Mouse (Mus musculus) C2C12 (cell line): ENCODE measurements around the gene Ehf. TPM values are rescaled to one million over a fixed set of nuclear protein-coding genes. Genes with fewer than 3 reads are reported as not detected.

Experiments
- H3K27me3 ChIP-seq: one replicate; pipeline ENCODE4 v1.6.1; 2011; ENCODE audit not compliant: control insufficient read depth, insufficient read depth, insufficient read length
- H3K36me3 ChIP-seq: one replicate; pipeline ENCODE4 v1.6.1; 2011; ENCODE audit not compliant: control insufficient read depth, insufficient read depth
- H3K4me3 ChIP-seq: one replicate; pipeline ENCODE4 v1.5.1; 2011; ENCODE audit warnings: mild to moderate bottlenecking, control low read depth; ENCODE audit not compliant: poor library complexity, insufficient read depth, severe bottlenecking
- H3K79me2 ChIP-seq: one replicate; pipeline ENCODE4 v1.6.1; 2011; ENCODE audit not compliant: control insufficient read depth, insufficient read depth
- H3K79me3 ChIP-seq: one replicate; pipeline ENCODE4 v1.6.1; 2011; ENCODE audit warnings: low read depth, control low read depth
- H3ac ChIP-seq: one replicate; pipeline ENCODE3; 2011; ENCODE audit warnings: low read depth; ENCODE audit not compliant: control insufficient read depth, insufficient read length
- CEBPB ChIP-seq: IDR thresholded peaks from one replicate; pipeline ENCODE4 v1.6.1; 2011; ENCODE audit warnings: low read depth, mild to moderate bottlenecking, control low read depth, moderate library complexity
- CTCF ChIP-seq: IDR thresholded peaks from one replicate; pipeline ENCODE4 v1.5.1; 2011; ENCODE audit not compliant: control insufficient read depth, insufficient read depth, insufficient read length
- FOSL1 ChIP-seq: IDR thresholded peaks from one replicate; pipeline ENCODE4 v1.8.0; 2011; ENCODE audit warnings: mild to moderate bottlenecking, low read length; ENCODE audit not compliant: poor library complexity, insufficient read depth, severe bottlenecking
- MAX ChIP-seq: IDR thresholded peaks from one replicate; pipeline ENCODE4 v1.6.1; 2011; ENCODE audit warnings: mild to moderate bottlenecking, control low read depth
- MYOD1 ChIP-seq: IDR thresholded peaks from one replicate; pipeline ENCODE4 v1.6.1; 2011; ENCODE audit warnings: low read depth; ENCODE audit not compliant: control insufficient read depth, insufficient read length
- MYOG ChIP-seq: IDR thresholded peaks from one replicate; pipeline ENCODE4 v1.6.1; 2011; ENCODE audit not compliant: control insufficient read depth, insufficient read length; ENCODE audit errors: extremely low read depth
- USF1 ChIP-seq: IDR thresholded peaks from one replicate; pipeline ENCODE4 v1.6.1; 2011; ENCODE audit warnings: low read depth, mild to moderate bottlenecking, control low read depth, moderate library complexity
- polyA plus RNA-seq: library from polyadenylated mRNA; unstranded; fragments of >200 nt; fragmentation: generic; extraction: Trizol; gene quantifications from one replicate; pipeline ENCODE4 v1.2.1, GENCODE M21; 2012; ENCODE audit warnings: missing spikeins

The Ehf gene
- polyA plus RNA-seq, 1 experiment, result not detected

DNA sequence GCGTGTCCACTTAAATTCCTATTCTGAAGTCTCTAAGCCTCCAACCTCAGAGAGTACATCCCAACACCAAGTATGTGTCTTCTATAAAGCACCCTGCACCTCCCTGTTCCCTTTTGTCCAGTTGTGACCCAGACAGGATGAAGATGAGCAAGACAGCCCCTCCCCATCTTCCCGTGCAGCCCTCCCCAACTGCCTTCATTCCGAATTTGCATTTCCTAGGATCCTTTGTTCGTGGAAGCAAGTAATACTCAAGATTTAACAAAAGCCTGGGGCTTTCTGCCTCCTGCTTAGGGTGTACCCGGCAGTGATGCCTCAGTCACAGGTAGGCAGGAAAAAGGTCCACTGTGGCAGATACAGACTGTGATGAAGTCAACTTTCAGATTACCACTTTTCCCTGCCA, 7.6 kb upstream of the Ehf start:
- no peak overlapping the region for H3ac ChIP-seq
- TF ChIP-seq MYOG, result no peak
- no peak for TF ChIP-seq CTCF
- no peak for TF ChIP-seq USF1
- no peak for TF ChIP-seq MAX
- no peaks in the 10 kb centered on the region for H3K79me2 ChIP-seq
- no peak overlapping the region for H3K4me3 ChIP-seq
- peaks cover 17% of the 10 kb centered on the region for H3K27me3 ChIP-seq
- H3K36me3 ChIP-seq, result no peaks in the 10 kb centered on the region
- no peaks in the 10 kb centered on the region for H3K79me3 ChIP-seq

DNA sequence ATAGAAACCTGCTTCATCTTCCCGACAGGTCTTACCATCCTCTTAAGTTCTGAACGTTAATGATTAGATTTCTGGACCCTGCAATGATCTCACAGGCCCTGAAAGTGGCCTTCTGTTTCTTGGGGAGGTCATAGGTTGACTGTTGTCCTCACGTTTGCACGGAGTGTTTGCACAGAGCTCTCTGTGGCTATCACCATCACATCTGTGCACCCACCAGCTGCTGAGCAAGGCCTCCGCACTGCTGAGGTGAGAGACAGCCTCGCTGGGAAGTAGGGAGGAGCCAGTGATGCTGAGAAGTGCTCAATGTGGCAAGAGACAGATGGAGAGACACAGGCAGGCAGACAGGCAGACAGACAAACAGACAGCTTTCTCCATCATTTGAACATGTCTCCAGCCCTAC, 3.6 kb upstream of the Ehf start:
- Histone ChIP-seq H3K79me3 (no peaks in the 10 kb centered on the region), H3K79me2 (no peaks in the 10 kb centered on the region), H3K36me3 (no peaks in the 10 kb centered on the region), H3ac (no peak overlapping the region), H3K27me3 (peaks cover 20% of the 10 kb centered on the region), H3K4me3 (no peak overlapping the region)
- TF ChIP-seq MYOG (no peak), CEBPB (no peak), FOSL1 (no peak), USF1 (no peak), MAX (no peak), MYOD1 (no peak), CTCF (no peak)

DNA sequence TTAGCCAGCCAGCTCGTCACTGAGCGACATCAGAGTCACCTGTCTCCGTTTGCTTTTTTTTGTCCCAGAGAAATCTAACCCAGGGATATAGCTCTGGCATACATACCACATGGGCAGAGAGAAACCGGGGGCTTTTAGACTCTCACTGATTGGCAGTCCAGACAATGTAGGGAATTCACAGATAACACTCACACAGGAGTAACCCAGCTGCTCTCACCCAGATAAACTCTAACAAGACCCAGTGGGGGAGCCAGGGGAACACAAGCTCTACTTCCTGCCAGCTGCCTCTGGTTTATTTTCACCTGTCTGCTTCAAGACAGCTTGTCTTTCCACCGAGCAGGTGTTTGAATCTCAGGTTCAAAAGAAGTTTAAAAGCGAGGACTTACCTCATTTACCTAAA, 409 bp downstream of the Ehf start:
- no peak for TF ChIP-seq MYOG
- TF ChIP-seq MYOD1, result no peak
- no peak for TF ChIP-seq CTCF
- TF ChIP-seq CEBPB, result no peak
- no peak for TF ChIP-seq USF1
- no peak for TF ChIP-seq FOSL1
- TF ChIP-seq MAX, result no peak
- Histone ChIP-seq H3K79me3 (no peaks in the 10 kb centered on the region), H3K79me2 (no peaks in the 10 kb centered on the region), H3K36me3 (no peaks in the 10 kb centered on the region), H3K27me3 (peaks cover 32% of the 10 kb centered on the region), H3K4me3 (no peak overlapping the region), H3ac (no peak overlapping the region)

DNA sequence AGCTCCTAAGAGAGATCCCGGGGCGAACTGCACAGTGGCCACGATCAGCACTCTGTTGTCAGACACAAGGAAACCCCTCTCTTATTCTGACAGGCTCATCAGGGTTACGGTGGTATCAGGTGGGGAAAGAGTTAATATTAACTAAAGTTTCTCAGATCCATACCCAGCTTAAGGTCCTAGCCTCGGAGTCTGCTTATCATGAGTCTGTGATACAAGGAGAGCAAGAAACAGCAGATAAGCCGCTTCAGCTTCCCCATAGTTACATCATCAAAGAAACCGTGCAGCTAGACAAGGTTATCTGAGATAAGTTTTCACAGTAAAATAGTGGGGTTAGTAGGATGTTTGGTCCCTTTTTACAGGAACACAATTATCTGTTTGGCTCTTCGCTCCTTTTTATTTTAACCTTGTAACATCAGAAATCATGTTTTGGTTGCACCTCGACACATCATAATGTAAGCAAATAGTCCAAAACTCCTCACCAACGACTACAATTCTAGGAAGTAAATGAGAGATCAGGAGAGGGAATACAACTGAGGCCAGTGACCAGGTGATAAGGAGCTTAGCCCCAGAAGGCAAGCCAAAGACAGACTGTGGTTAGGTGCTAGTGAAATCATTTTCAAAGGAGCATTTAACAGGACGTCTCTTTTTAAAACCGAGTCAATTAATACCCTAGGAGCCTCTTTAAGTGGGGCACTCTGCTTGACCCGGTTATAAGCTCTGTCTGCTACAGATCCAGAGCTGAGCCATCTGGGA, 4.2 kb downstream of the Ehf start:
- TF ChIP-seq USF1, result no peak
- no peak for TF ChIP-seq MAX
- no peak for TF ChIP-seq FOSL1
- TF ChIP-seq MYOG, result no peak
- TF ChIP-seq CEBPB, result no peak
- no peak for TF ChIP-seq MYOD1
- TF ChIP-seq CTCF, result no peak
- H3K27me3 ChIP-seq, result peaks cover 31% of the 10 kb centered on the region
- no peaks in the 10 kb centered on the region for H3K36me3 ChIP-seq
- H3K79me2 ChIP-seq, result no peaks in the 10 kb centered on the region
- H3K4me3 ChIP-seq, result no peak overlapping the region
- H3ac ChIP-seq, result no peak overlapping the region
- H3K79me3 ChIP-seq, result no peaks in the 10 kb centered on the region

DNA sequence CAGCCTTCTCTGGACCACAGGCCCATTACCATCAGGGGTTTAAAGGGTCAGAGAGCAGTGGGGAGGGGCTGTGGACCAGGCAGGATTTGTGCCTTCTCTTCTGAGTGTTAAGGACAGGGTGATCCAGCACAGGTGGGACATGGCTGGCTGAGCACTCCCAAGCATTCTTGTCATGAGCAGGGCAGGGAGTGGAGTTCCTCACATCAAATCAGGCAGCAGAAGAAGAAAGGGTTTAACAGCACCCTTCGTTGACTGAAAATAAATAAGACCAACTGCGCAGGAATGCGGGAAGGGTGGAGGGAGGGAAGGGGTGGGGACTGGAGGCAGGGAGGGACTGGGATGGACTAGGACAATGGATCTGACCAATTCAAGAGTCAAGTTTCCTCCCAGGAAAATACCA, 8.6 kb downstream of the Ehf start:
- Histone ChIP-seq H3K36me3 (no peaks in the 10 kb centered on the region), H3K27me3 (peaks cover 30% of the 10 kb centered on the region), H3K79me2 (no peaks in the 10 kb centered on the region), H3K4me3 (no peak overlapping the region), H3ac (no peak overlapping the region), H3K79me3 (no peaks in the 10 kb centered on the region)
- TF ChIP-seq FOSL1 (no peak), CTCF (no peak), MYOG (no peak), USF1 (no peak), MAX (no peak), MYOD1 (no peak), CEBPB (no peak)

DNA sequence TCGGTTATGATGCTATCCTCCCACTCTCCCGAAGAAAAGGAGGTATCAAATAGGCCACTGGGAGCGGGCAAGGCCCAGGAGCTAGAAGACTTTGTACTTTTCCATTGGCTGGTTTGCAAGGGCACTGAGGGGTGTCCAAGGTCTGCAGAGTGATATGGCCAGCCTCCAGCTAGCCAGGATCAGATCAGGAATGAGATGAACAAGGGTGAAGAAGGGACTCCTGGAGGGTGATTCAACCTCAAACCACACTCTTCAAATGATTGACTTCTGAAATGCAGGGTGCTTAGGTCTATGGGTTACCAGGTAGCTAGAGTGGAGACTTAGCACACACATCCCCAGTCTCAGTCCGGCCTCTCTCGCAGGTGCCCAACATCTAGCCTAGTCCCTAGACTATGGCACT, 9.3 kb downstream of the Ehf start:
- Histone ChIP-seq H3ac (no peak overlapping the region), H3K79me3 (no peaks in the 10 kb centered on the region), H3K79me2 (no peaks in the 10 kb centered on the region), H3K36me3 (no peaks in the 10 kb centered on the region), H3K4me3 (no peak overlapping the region), H3K27me3 (peaks cover 28% of the 10 kb centered on the region)
- TF ChIP-seq CTCF (no peak), USF1 (no peak), MAX (no peak), MYOG (no peak), FOSL1 (no peak), MYOD1 (no peak), CEBPB (no peak)
